Mouse (Mus musculus) T-helper 1 cell (primary cell): ENCODE measurements around the gene Iqgap3.

Experiments
- in situ Hi-C: fragments of 300-600 bp; cut with MboI, MseI; formaldehyde crosslinking; loops from one replicate; pipeline ENCODE4 v1.15.1; 2025; ENCODE audit warnings: high pct_unique_total_duplicates

Gene Iqgap3

GRCm38 (mm10) chr3:88081345-88082223 is at the start of gene Iqgap3:
Gene Iqgap3, plus strand, starts transcription at chr3:88081971.
- in situ Hi-C loops = no loop called here

GRCm38 (mm10) chr3:88033506-88033905 is 48.3 kb upstream of the Iqgap3 start:
- in situ Hi-C loops = no loop called here

- in situ Hi-C loops = no loop called here
Observed at GRCm38 (mm10) chr3:88035561-88036293, 46.0 kb upstream of the Iqgap3 start.

- in situ Hi-C loops = no loop called here
Observed at GRCm38 (mm10) chr3:88042661-88043421, 38.9 kb upstream of the Iqgap3 start, which contains the start of gene Gpatch4. Gene Gpatch4, plus strand, starts transcription at chr3:88043108.

- in situ Hi-C loops = no loop called here
Observed at GRCm38 (mm10) chr3:88049532-88049931, 32.2 kb upstream of the Iqgap3 start.

- in situ Hi-C loops = no loop called here
Observed at GRCm38 (mm10) chr3:88057030-88057429, 24.7 kb upstream of the Iqgap3 start.

- in situ Hi-C loops = no loop called here
Observed at GRCm38 (mm10) chr3:88057902-88058696, 23.7 kb upstream of the Iqgap3 start, which contains the start of gene Naxe. Gene Naxe, minus strand, starts transcription at chr3:88058495.

- in situ Hi-C loops = no loop called here
Observed at GRCm38 (mm10) chr3:88068386-88068785, 13.4 kb upstream of the Iqgap3 start.

GRCm38 (mm10) chr3:88071783-88072182 is 10.0 kb upstream of the Iqgap3 start:
- in situ Hi-C loops = loop anchor here (5.0 kb wide), 1 partner anchor 69 kb away; the partner anchor contains the start of gene Bcan

GRCm38 (mm10) chr3:88073631-88074030 is 8.1 kb upstream of the Iqgap3 start:
- in situ Hi-C loops = loop anchor here (5.0 kb wide), 1 partner anchor 71 kb away; the partner anchor contains the start of gene Bcan

- in situ Hi-C loops = loop anchor here (5.0 kb wide), 1 partner anchor 72 kb away; the partner anchor contains the start of gene Bcan
Observed at GRCm38 (mm10) chr3:88074351-88074750, 7.4 kb upstream of the Iqgap3 start.

GRCm38 (mm10) chr3:88074766-88075165 is 7.0 kb upstream of the Iqgap3 start:
- in situ Hi-C loops = loop anchor here (5.0 kb wide), 1 partner anchor 72 kb away; the partner anchor contains the start of gene Bcan

- in situ Hi-C loops = no loop called here
Observed at GRCm38 (mm10) chr3:88077441-88077840, 4.3 kb upstream of the Iqgap3 start.

- in situ Hi-C loops = no loop called here
Observed at GRCm38 (mm10) chr3:88078204-88078603, 3.6 kb upstream of the Iqgap3 start, which contains the start of gene Ttc24. Gene Ttc24, minus strand, starts transcription at chr3:88078304.

- in situ Hi-C loops = no loop called here
Observed at GRCm38 (mm10) chr3:88082224-88082618, 450 bp downstream of the Iqgap3 start.

GRCm38 (mm10) chr3:88082663-88083062 is 892 bp downstream of the Iqgap3 start:
- in situ Hi-C loops = no loop called here

GRCm38 (mm10) chr3:88084001-88084400 is 2.2 kb downstream of the Iqgap3 start:
- in situ Hi-C loops = no loop called here

GRCm38 (mm10) chr3:88085459-88085858 is 3.7 kb downstream of the Iqgap3 start:
- in situ Hi-C loops = loop anchor here (5.0 kb wide), 1 partner anchor 87 kb away; no protein-coding TSS in a partner anchor

- in situ Hi-C loops = loop anchor here (5.0 kb wide), 1 partner anchor 85 kb away; no protein-coding TSS in a partner anchor
Observed at GRCm38 (mm10) chr3:88087688-88088087, 5.9 kb downstream of the Iqgap3 start.

- in situ Hi-C loops = loop anchor here (5.0 kb wide), 1 partner anchor 152 kb away; no protein-coding TSS in a partner anchor
Observed at GRCm38 (mm10) chr3:88090106-88090505, 8.3 kb downstream of the Iqgap3 start.
